8 mouse cellular contexts compared by ENCODE assay signal in the genomic region with DNA sequence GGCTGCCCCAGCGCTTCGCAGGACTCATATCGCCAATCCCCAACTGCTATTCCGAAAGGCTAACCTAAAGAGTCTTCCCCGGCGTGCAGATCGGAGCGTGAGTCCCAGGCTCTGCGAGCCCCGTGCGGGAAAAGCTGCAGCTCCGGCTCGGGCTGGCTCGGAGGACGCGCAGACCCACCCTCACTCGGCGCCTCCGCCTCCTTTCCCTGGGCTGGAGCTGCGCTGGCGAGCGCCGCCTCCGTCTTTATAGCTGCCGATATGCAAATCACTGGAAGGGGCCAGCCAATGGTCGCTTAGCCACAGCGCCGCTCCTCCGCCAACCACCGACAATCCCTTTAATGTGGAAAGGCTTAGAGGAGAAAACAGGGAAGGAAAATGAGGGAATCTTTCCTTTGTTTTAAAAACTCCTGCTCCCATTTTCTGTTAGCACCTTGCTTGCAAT. TPM values are rescaled to one million over a fixed set of nuclear protein-coding genes. Genes with fewer than 3 reads are reported as not detected.
DNase-seq lines count a peak whose midpoint lies in the region; ATAC-seq and TF ChIP-seq lines count a peak whose summit lies in the region.

A gene (minus strand): TSS at position 219 of the 442 bp plus-strand sequence.

- ATAC-seq in megakaryocyte, adult 5-6 weeks (ENCODE audit: poor library complexity, severe bottlenecking) = no peak
- ATAC-seq in forebrain, embryonic 12.5 days (ENCODE audit: low FRiP score) = peak; percentile 92
- peak; percentile 89 for ATAC-seq in heart, embryonic 16.5 days (replicated peaks; ENCODE audit: extremely low read depth, insufficient read depth, low FRiP score)

- H3K4me3 ChIP-seq in megakaryocyte, embryonic 14.5 days (replicated peaks) = peak within 1 kb of the TSS; percentile 85
- peak within 1 kb of the TSS; percentile 54 for H3K4me3 ChIP-seq in forebrain, embryonic 12.5 days (replicated peaks)
- peak within 1 kb of the TSS; percentile 50 for H3K4me3 ChIP-seq in heart, embryonic 16.5 days (ENCODE audit: low read length)
- H3K4me3 ChIP-seq in liver, adult 2 months (ENCODE audit: insufficient read depth, low read depth, low read length) = no peak within 1 kb of the TSS

- TF ChIP-seq POLR2A in liver, adult 2 months (IDR thresholded peaks at IDR 0.05; ENCODE audit: extremely low read depth, insufficient read depth, low read length) = no peak

- H3K79me2 ChIP-seq in liver, adult 2 months (ENCODE audit: control insufficient read depth, insufficient read depth, low read length) = no peaks in the 10 kb centered on the region

- peak; percentile 87 for DNase-seq in kidney, postnatal 14 days
- peak; percentile 5 for DNase-seq in liver, adult 2 months (ENCODE audit: extremely low read depth, low read depth, low spot score)
- peak; percentile 93 for DNase-seq in neural tube, embryonic 10.5 days (ENCODE audit: extremely low spot score, low spot score)
- peak; percentile 82 for DNase-seq in testis, postnatal 14 days (ENCODE audit: low spot score)

- peak within 1 kb of the TSS; percentile 75 for H3K27ac ChIP-seq in forebrain, embryonic 12.5 days
- no peak within 1 kb of the TSS for H3K27ac ChIP-seq in heart, embryonic 16.5 days (ENCODE audit: low read length)
- H3K27ac ChIP-seq in liver, adult 2 months (replicated peaks; ENCODE audit: insufficient read depth, low read depth, low read length) = no peak within 1 kb of the TSS

- WGBS in forebrain, embryonic 12.5 days = under 1% methylated on average over 30 of the region's 30 CpGs
- under 1% methylated on average over 30 of the region's 30 CpGs for WGBS in heart, embryonic 16.5 days
- whole genome bisulfite sequencing in liver, adult 2 months = 1% methylated on average over 30 of the region's 30 CpGs

- H3K4me1 ChIP-seq in megakaryocyte, embryonic 14.5 days = peaks cover 32% of the 10 kb centered on the region
- H3K4me1 ChIP-seq in forebrain, embryonic 12.5 days = peaks cover 74% of the 10 kb centered on the region
- H3K4me1 ChIP-seq in heart, embryonic 16.5 days (ENCODE audit: control insufficient read depth, insufficient read depth, low read length) = peaks cover 22% of the 10 kb centered on the region
- H3K4me1 ChIP-seq in liver, adult 2 months (ENCODE audit: control insufficient read depth, insufficient read depth, low read length) = no peaks in the 10 kb centered on the region

- H3K27me3 ChIP-seq in megakaryocyte, embryonic 14.5 days (replicated peaks) = peaks cover 85% of the 10 kb centered on the region
- H3K27me3 ChIP-seq in forebrain, embryonic 12.5 days = peaks cover 71% of the 10 kb centered on the region
- peaks cover 90% of the 10 kb centered on the region for H3K27me3 ChIP-seq in heart, embryonic 16.5 days (ENCODE audit: control insufficient read depth, insufficient read depth, low read length)
- peaks cover 47% of the 10 kb centered on the region for H3K27me3 ChIP-seq in liver, adult 2 months (ENCODE audit: control insufficient read depth, insufficient read depth, low read length)

- peak within 1 kb of the TSS; percentile 63 for H3K9ac ChIP-seq in forebrain, embryonic 12.5 days
- no peak within 1 kb of the TSS for H3K9ac ChIP-seq in heart, embryonic 16.5 days (ENCODE audit: low read length)
- no peak within 1 kb of the TSS for H3K9ac ChIP-seq in liver, adult 2 months (ENCODE audit: low read depth, low read length)

- no peaks in the 10 kb centered on the region for H3K36me3 ChIP-seq in megakaryocyte, embryonic 14.5 days (replicated peaks; ENCODE audit: low read length)
- H3K36me3 ChIP-seq in forebrain, embryonic 12.5 days (replicated peaks) = no peaks in the 10 kb centered on the region
- H3K36me3 ChIP-seq in heart, embryonic 16.5 days (ENCODE audit: control insufficient read depth, insufficient read depth) = no peaks in the 10 kb centered on the region
- H3K36me3 ChIP-seq in liver, adult 2 months (ENCODE audit: control insufficient read depth, insufficient read depth, low read length) = no peaks in the 10 kb centered on the region

- H3K4me2 ChIP-seq in forebrain, embryonic 12.5 days = peak within 1 kb of the TSS; percentile 85
- H3K4me2 ChIP-seq in heart, embryonic 16.5 days (ENCODE audit: low read depth, low read length) = peak within 1 kb of the TSS; percentile 80

- peaks cover 37% of the 10 kb centered on the region for H3K9me3 ChIP-seq in megakaryocyte, embryonic 14.5 days
- H3K9me3 ChIP-seq in forebrain, embryonic 12.5 days = no peaks in the 10 kb centered on the region
- H3K9me3 ChIP-seq in heart, embryonic 16.5 days (replicated peaks; ENCODE audit: control insufficient read depth, low read length) = no peaks in the 10 kb centered on the region

- TF ChIP-seq CTCF in liver, adult 2 months (IDR thresholded peaks at IDR 0.05; ENCODE audit: low read depth, low read length) = no peak

RNA-seq across cellular contexts. Expression of the gene that starts here (rescaled TPM):
- polyA plus RNA-seq in megakaryocyte, embryonic 14.5 days (2012; ENCODE audit: insufficient read depth, low replicate concordance) = not detected in 2 replicates
- not detected in 2 replicates for total RNA-seq in megakaryocyte, adult 5-6 weeks (2015)
- not detected in 2 replicates for total RNA-seq in megakaryocyte, adult 5-6 weeks (2017)
- 26.5 and 26.7 TPM in 2 replicates for polyA plus RNA-seq in forebrain, embryonic 12.5 days (2016; fragmentation: Nextera tagmentation; extraction: Ambion mirVana)
- 0.07 and 0.34 TPM in 2 replicates for polyA plus RNA-seq in heart, embryonic 16.5 days (2015; fragmentation: Nextera tagmentation; extraction: Ambion mirVana)
- total RNA-seq in liver, adult 2 months (2014; rRNA removed) = not detected in 2 replicates
- polyA plus RNA-seq in liver, adult 2 months (2012; rRNA removed) = not detected in 2 replicates

Comparison
In these comparisons a context has a peak if more than half of its experiments do, and no peak if none do; other contexts are left out.
1. RNA of the gene that starts here (polyA plus RNA-seq): 26.5 to 26.7 TPM in forebrain, embryonic 12.5 days; 0.07 to 0.34 TPM in heart, embryonic 16.5 days, not detected in megakaryocyte, embryonic 14.5 days and not detected in liver, adult 2 months; every median in the first group is over 10 times any median in the second.
2. Peak in ATAC-seq, H3K4me3 ChIP-seq and H3K4me2 ChIP-seq in heart, embryonic 16.5 days; RNA of the gene not detected or under 1 TPM.
3. Peak in DNase-seq in liver, adult 2 months; RNA of the gene not detected or under 1 TPM.
4. DNase-seq: peak in every context shown above with its lines; median percentile 93 in neural tube, embryonic 10.5 days; 87 in kidney, postnatal 14 days; 82 in testis, postnatal 14 days; 5 in liver, adult 2 months.